Comparison of ENCODE assay signal across 21 mouse cellular contexts in the genomic region with DNA sequence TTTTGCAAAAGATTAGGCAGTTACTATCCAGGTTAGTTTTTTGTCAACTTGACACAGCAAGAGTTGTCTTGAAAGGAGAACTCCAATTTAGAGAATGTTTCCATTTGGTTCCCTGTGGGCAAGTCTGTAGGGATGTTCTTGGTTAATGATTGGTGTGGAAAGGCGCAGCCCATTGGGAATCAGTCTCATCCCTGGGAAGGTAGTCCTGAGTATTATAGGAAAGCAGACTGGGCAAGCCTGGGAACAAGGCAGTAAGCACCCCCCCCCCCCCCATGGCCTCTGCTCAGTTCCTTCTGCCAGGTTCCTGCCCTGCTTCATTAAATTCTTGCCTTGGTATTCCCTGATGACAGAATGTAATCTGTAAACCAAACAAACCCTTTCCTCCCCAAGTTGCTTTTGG. TPM values are rescaled to one million over a fixed set of nuclear protein-coding genes. Genes with fewer than 3 reads are reported as not detected.
A peak's percentile ranks its signal among the peaks of the same experiment; 100 is the strongest.
DNase-seq lines count a peak whose midpoint lies in the region; ATAC-seq lines count a peak whose summit lies in the region.
"Had no signal": no experiment of that assay in that cellular context is flagged by ENCODE, and none has a peak within 500 bp of the region (broad histone marks: within the 10 kb centered on the region; RNA-seq: fewer than 3 reads in every experiment).

No protein-coding gene starts in this region.

- intact Hi-C loops in heart, postnatal 10 days (cut with DNase I) = no loop called here

- H3K9ac ChIP-seq in kidney, embryonic 15.5 days = no peak overlapping the region
- H3K9ac ChIP-seq: embryonic facial prominence, embryonic 13.5 days; embryonic facial prominence, embryonic 15.5 days; forebrain, embryonic 12.5 days had no signal

- H3K4me1 ChIP-seq in kidney, embryonic 15.5 days = 0 out of 2 replicates have a peak, but pooled peaks cover 2% of the 10 kb centered on the region
- H3K4me1 ChIP-seq: forebrain, embryonic 10.5 days; forebrain, embryonic 12.5 days had no signal

- WGBS in kidney, embryonic 15.5 days = 76% methylated on average over 1 of the region's 1 CpGs

- ATAC-seq in kidney, embryonic 15.5 days (replicated peaks; ENCODE audit: low FRiP score) = no peak; the same call in 1 of the 2 replicates
- ATAC-seq: forebrain, embryonic 14.5 days; forebrain, embryonic 16.5 days had no signal

- no peak overlapping the region for H3K4me3 ChIP-seq in kidney, embryonic 15.5 days (replicated peaks)
- H3K4me3 ChIP-seq: embryonic facial prominence, embryonic 13.5 days; embryonic facial prominence, embryonic 15.5 days; erythroblast, embryonic 14.5 days; forebrain, embryonic 10.5 days; forebrain, embryonic 12.5 days had no signal

- H3K27ac ChIP-seq in kidney, embryonic 15.5 days = peak overlapping the region; percentile 14; the same call in 1 of the 2 replicates
- H3K27ac ChIP-seq: embryonic facial prominence, embryonic 13.5 days; embryonic facial prominence, embryonic 15.5 days; forebrain, embryonic 10.5 days; forebrain, embryonic 12.5 days had no signal

- peak; percentile 43 for DNase-seq in heart, adult 11 months
- DNase-seq in heart, postnatal 10 days = no peak
- no peak for DNase-seq in kidney, postnatal 4 days
- DNase-seq: adrenal gland, adult 2 months; adrenal gland, postnatal 10 days; adrenal gland, postnatal 25 days; cerebellum, adult 11-12 months; cerebellum, adult 2 months; cerebellum, adult 9-10 months; cerebellum, postnatal 14 days; cerebellum, postnatal 36 days; embryo, embryonic 11 days had no signal

- no peaks in the 10 kb centered on the region for H3K27me3 ChIP-seq in kidney, embryonic 15.5 days
- H3K27me3 ChIP-seq: embryonic facial prominence, embryonic 13.5 days; embryonic facial prominence, embryonic 15.5 days; forebrain, embryonic 12.5 days had no signal

- H3K9me3 ChIP-seq in kidney, embryonic 15.5 days (replicated peaks) = no peaks in the 10 kb centered on the region
- H3K9me3 ChIP-seq: embryonic facial prominence, embryonic 13.5 days; embryonic facial prominence, embryonic 15.5 days; forebrain, embryonic 10.5 days; forebrain, embryonic 12.5 days had no signal

- H3K4me2 ChIP-seq in kidney, embryonic 15.5 days = no peak overlapping the region
- H3K4me2 ChIP-seq: embryonic facial prominence, embryonic 13.5 days; embryonic facial prominence, embryonic 15.5 days; forebrain, embryonic 12.5 days had no signal

- no peaks in the 10 kb centered on the region for H3K36me3 ChIP-seq in kidney, embryonic 15.5 days
- H3K36me3 ChIP-seq: embryonic facial prominence, embryonic 13.5 days; embryonic facial prominence, embryonic 15.5 days; forebrain, embryonic 10.5 days; forebrain, embryonic 12.5 days had no signal

RNA-seq across cellular contexts. Expression of a gene that starts 19.7 kb away (rescaled TPM):
- total RNA-seq in heart, postnatal 10 days (2021) = not detected
- polyA plus RNA-seq in kidney, embryonic 15.5 days (2015; fragmentation: Nextera tagmentation; extraction: Ambion mirVana) = 20.0 and 21.7 TPM in 2 replicates
- total RNA-seq: common myeloid progenitor, adult 5-6 weeks had no signal
- polyA plus RNA-seq: erythroblast, embryonic 14.5 days had no signal
